Mouse (Mus musculus) cerebellum, postnatal 14 days (tissue): Measurements from ENCODE around the gene Lrrc34.

ENCODE experiments used
- DNase-seq, 2 experiments: peaks; one replicate each; pipeline ENCODE4 v3.0.0; 2021; ENCODE audit warnings: mixed read lengths in 2 of 2

Gene Lrrc34

DNA sequence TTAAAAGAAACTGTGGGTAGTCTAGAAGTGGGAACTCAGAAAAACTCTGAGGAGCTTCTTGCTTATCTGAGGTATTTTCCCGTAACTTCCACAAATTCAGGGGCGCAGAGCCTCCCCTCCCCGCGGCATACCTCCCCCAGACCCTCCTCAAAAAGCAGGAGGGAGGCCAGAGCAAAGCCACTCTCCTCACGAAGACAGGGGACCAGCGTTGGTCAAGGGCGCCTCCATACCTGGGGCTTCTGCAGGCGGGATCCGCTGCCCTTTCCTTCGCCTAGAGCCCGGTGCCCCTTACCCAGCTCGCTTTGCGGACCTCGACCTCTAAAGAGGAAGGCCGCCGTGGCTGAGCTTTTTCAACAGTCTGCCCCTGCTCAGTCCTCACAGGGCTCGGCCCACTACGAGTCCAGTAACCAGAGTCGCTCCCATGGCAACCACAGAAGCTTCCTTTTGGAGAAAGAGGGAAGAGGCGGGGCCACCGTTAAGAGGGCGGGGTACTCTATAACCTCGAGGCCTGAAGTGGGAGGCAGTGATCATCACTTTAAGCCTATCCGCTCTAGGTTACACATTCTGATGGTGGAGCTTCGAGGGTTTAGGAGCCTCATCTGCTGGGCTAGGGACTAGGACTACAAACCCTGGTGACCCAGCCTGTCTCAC lies at the start of gene Lrrc34:
Gene Lrrc34 (minus strand): TSS at position 430 of the 651 bp plus-strand sequence.
- peak; percentile 27 to 42 for DNase-seq

- DNase-seq = peak; percentile 75 to 80
Observed at GRCm38 (mm10) chr3:30696346-30696745, 48.7 kb upstream of the Lrrc34 start.

DNA sequence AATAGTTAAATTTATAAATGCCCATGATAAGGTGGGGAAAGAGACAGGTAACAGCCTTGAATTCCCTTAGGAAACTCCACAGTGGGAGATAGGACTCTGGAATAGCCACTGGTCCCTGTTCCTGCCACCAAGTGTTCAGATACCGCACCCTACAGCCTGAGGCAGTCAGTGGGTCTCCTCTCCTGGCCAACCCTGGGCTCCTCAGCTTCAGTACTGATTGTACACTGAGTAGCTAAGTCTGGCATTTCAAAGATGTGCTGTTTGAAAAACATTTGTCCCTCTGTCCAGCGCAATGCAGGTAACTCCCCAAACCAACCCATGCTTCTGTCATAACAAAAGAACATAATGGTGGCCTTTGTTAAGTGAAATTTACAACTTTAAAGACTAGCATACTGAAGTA lies 48.0 kb upstream of the Lrrc34 start:
- DNase-seq = no peak

DNA sequence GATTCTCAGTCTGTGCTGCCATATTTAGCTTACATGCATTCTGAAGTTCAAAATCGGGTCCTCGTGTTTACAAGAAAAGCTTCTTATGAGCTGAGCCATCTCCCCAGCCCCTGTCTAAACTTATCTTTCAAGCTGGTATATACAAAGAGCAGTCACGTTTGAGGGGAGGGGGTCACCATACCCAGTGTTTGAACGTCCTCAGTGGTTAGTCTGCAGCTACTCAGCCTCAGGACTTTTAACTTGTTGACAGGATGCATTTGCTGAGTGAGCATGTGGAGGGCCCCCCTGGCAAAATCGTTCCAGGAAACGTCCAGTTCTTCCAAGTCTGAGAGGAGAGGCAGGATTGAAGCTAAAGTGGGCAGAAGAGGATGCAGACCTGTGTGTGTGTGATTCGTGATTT lies 43.3 kb upstream of the Lrrc34 start:
- no peak for DNase-seq

GRCm38 (mm10) chr3:30687216-30687615 lies 39.5 kb upstream of the Lrrc34 start:
- no peak for DNase-seq

- DNase-seq = no peak
Observed at GRCm38 (mm10) chr3:30683190-30683589, 35.5 kb upstream of the Lrrc34 start.

DNA sequence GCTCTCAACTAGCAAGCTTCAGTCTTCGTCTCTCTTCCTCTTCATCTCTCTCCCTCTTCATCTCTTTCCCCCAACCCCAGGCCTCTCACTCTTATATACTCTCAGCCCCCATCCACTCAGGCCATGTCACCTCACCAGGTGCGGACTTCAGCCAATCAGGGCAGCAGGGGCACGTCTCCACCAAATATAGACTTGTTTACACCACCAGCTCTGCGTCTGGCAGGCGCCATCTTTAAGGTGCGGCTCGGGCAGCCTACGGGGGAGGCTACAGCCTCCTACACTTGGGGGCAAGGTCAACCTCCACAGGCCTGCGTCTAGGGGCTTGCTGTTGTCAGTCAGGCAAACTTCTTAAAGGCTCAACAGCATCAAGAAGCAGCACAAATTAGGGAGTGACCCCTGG lies 10.8 kb upstream of the Lrrc34 start:
- DNase-seq = no peak

GRCm38 (mm10) chr3:30655937-30656336 lies 8.3 kb upstream of the Lrrc34 start:
- DNase-seq = no peak

- peak; percentile 15 to 31 for DNase-seq
Observed at GRCm38 (mm10) chr3:30650062-30650841, 2.6 kb upstream of the Lrrc34 start.

- DNase-seq = no peak
Observed at GRCm38 (mm10) chr3:30648466-30648865, 797 bp upstream of the Lrrc34 start.

DNA sequence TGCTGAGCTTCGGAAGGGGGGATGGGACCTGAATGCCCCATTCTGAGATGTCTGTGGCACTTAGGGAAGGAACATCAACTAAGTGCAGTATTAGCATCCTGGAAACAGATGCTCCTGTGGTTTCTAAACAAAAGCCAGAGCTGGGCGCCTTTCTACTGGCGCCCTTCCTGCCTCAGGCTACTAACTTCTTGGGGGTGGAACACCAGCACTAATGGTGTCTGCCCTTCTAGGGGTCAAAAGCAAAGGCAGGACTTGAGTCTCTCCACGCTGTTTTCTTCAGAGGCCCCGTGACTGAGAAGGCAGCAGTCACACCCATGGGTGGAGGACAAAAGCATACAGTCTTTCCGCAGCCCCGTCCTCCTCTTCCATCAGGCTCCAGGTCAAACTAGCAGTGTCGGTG lies 908 bp downstream of the Lrrc34 start:
- DNase-seq = no peak

- peak; percentile 30 to 45 for DNase-seq
Observed at GRCm38 (mm10) chr3:30644207-30644606, 3.5 kb downstream of the Lrrc34 start, which contains the start of gene Lrriq4. TSS of gene Lrriq4 (plus strand) at chr3:30644507.

- DNase-seq = peak in 1 of 2 experiments; percentile 11
Observed at GRCm38 (mm10) chr3:30635629-30636028, 12.0 kb downstream of the Lrrc34 start.

- DNase-seq = no peak
Observed at GRCm38 (mm10) chr3:30633681-30634080, 14.0 kb downstream of the Lrrc34 start.

GRCm38 (mm10) chr3:30620132-30620531 lies 27.5 kb downstream of the Lrrc34 start:
- DNase-seq = no peak

- no peak for DNase-seq
Observed at GRCm38 (mm10) chr3:30610930-30611329, 36.7 kb downstream of the Lrrc34 start.

GRCm38 (mm10) chr3:30608999-30609398 lies 38.7 kb downstream of the Lrrc34 start:
- DNase-seq = no peak

DNA sequence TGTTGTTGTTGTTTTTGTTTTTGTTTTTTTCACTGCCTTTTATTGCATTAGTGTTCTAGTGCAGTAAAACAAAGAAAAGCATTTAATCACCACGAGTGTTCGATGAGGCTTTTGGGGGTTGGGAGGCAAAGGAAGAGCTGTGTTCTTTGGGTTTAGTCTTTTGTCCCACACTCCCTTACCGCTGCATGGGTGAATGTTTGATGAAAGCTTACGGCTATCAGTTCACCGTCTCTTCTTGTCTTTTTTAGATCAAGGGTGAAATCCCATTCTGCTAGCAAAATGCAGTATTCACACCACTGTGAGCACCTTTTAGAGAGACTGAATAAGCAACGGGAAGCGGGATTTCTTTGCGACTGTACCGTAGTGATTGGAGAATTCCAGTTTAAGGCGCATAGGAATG lies 44.4 kb downstream of the Lrrc34 start:
- DNase-seq = no peak

GRCm38 (mm10) chr3:30602740-30603098 lies 45.0 kb downstream of the Lrrc34 start:
- DNase-seq = peak in 1 of 2 experiments; percentile 74

- peak; percentile 97 to 98 for DNase-seq
Observed at GRCm38 (mm10) chr3:30602065-30602739, 45.5 kb downstream of the Lrrc34 start, which contains the start of gene Mynn. TSS of gene Mynn (plus strand) at chr3:30602065.

GRCm38 (mm10) chr3:30601610-30602064 lies 46.0 kb downstream of the Lrrc34 start:
- no peak for DNase-seq

- DNase-seq = peak; percentile 91 to 93
Observed at GRCm38 (mm10) chr3:30601175-30601574, 46.5 kb downstream of the Lrrc34 start.

- peak; percentile 54 to 61 for DNase-seq
Observed at GRCm38 (mm10) chr3:30600717-30601116, 47.0 kb downstream of the Lrrc34 start.
